Mouse (Mus musculus): ENCODE data around the gene Wwp2.

GRCm38 (mm10) chr8:107502922-107503321 lies 66.8 kb downstream of the Wwp2 start:
- no peak for TF ChIP-seq POLR2A (IDR thresholded peaks at IDR 0.05; ENCODE audit: extremely low read depth, insufficient read depth, low read length)
- no peak for TF ChIP-seq CTCF (IDR thresholded peaks at IDR 0.05; ENCODE audit: low read depth, low read length)
